Mouse (Mus musculus): ENCODE measurements around the gene Atp1b1. TPM values are rescaled to one million over a fixed set of nuclear protein-coding genes. Genes with fewer than 3 reads are reported as not detected.

The Atp1b1 gene
- polyA plus RNA-seq, 1 experiment from 2014 or later = 102 TPM

DNA sequence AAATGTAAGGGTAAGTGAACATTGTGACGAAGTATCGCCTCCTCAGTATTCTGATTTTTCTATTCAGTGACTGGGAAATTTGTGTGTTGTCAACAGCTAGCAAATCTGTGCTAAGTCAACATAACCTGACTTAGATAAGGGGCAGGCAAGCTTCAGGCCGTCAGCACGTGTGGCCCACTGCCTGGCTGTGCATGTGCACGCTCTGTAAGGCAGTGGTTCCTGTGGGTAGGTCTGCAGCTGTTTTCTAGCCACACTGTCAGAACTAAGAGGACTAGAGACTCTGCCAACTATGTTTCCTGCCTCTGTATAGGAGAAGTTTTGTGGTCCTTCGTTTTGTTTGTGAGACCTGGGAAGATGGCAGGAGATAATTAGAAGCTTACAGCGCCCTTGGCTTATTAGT is 31.9 kb downstream of the Atp1b1 start:
- Histone ChIP-seq H3K9ac (replicated peaks) (no peak overlapping the region), H3K4me1 (no peaks in the 10 kb centered on the region), H3K36me3 (no peaks in the 10 kb centered on the region), H3K27me3 (no peaks in the 10 kb centered on the region), H3K27ac (replicated peaks) (no peak overlapping the region), H3K4me2 (replicated peaks) (no peak overlapping the region), H3K4me3 (no peak overlapping the region), H3K9me3 (no peaks in the 10 kb centered on the region)
- ATAC-seq (replicated peaks) = no peak
- WGBS = 86% methylated on average over 7 of the region's 7 CpGs

GRCm38 (mm10) chr1:164420623-164421354 is 37.4 kb downstream of the Atp1b1 start:
- Histone ChIP-seq H3K27ac (replicated peaks) (no peak overlapping the region), H3K4me1 (no peaks in the 10 kb centered on the region), H3K36me3 (no peaks in the 10 kb centered on the region), H3K4me2 (replicated peaks) (no peak overlapping the region), H3K9me3 (no peaks in the 10 kb centered on the region), H3K9ac (replicated peaks) (no peak overlapping the region), H3K27me3 (no peaks in the 10 kb centered on the region), H3K4me3 (no peak overlapping the region)
- no peak for ATAC-seq (replicated peaks)
- WGBS = 93% methylated on average over 6 of the region's 6 CpGs

DNA sequence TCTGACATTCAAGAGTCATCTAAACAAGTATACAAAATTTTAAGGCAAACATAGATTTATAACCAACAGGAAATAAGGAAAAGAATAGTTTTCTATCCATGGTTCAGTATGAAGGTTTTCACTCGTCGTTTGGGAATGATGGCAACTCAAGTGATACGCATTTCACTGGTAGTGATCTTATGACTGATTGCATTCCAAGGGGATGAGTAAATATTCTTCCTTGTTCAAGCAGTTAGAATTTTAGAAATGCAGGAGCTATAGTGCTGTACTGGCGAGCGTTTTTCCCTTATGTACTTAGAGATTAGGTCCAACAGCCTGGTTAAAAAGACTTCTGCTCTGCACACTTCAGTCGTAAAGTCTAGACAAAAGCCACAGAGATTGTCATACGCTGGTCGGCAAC is 38.8 kb downstream of the Atp1b1 start:
- H3K9ac ChIP-seq (replicated peaks) = no peak overlapping the region
- H3K9me3 ChIP-seq = no peaks in the 10 kb centered on the region
- WGBS = 92% methylated on average over 8 of the region's 8 CpGs
- H3K27me3 ChIP-seq = no peaks in the 10 kb centered on the region
- H3K36me3 ChIP-seq = no peaks in the 10 kb centered on the region
- ATAC-seq (replicated peaks) = no peak
- H3K4me3 ChIP-seq = no peak overlapping the region
- H3K4me1 ChIP-seq = no peaks in the 10 kb centered on the region
- H3K4me2 ChIP-seq (replicated peaks) = no peak overlapping the region
- H3K27ac ChIP-seq (replicated peaks) = no peak overlapping the region

DNA sequence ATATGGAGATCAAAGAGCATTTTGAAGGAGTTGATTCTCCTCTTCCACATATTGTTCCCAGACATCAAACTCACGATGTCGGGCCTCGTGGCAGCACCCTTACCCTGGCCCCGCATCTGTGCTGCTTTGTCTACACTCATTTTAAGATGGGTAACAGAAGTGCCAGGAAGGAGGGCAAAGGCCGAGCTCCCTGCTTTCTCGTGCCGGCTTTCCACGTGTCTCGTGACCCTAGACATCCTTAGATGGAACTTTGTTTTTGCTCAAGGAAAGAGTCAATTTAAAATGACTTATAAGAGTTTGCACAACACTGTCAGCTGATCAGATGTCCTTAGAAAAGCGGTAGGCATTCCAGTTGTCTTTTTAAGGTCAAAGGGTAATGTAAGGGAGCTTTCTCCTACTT is 39.8 kb downstream of the Atp1b1 start:
- no peak for ATAC-seq (replicated peaks)
- no peaks in the 10 kb centered on the region for H3K36me3 ChIP-seq
- H3K4me3 ChIP-seq = no peak overlapping the region
- 88% methylated on average over 10 of the region's 10 CpGs for WGBS
- no peak overlapping the region for H3K4me2 ChIP-seq (replicated peaks)
- H3K4me1 ChIP-seq = no peaks in the 10 kb centered on the region
- H3K27ac ChIP-seq (replicated peaks) = no peak overlapping the region
- no peaks in the 10 kb centered on the region for H3K27me3 ChIP-seq
- H3K9me3 ChIP-seq = no peaks in the 10 kb centered on the region
- H3K9ac ChIP-seq (replicated peaks) = no peak overlapping the region

DNA sequence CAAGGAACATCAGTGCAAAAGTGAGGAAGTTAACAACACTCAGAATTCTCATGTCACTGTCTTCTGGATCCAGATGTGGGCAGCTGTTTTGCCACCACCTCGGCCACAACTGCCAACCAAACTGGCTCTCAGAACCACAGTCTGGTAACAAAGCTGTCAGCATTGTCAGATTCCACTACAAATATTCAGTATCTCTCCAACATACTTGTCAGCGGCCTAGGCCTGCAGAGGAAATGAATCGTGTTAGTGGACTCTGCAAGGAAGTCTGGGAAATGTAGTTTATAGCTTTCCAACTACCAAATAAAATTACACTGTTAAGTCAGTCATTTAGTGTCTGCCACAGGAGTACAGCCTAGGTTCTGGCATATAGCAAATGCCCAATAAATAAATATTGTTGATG is 40.6 kb downstream of the Atp1b1 start:
- no peak for ATAC-seq (replicated peaks)
- Histone ChIP-seq H3K4me3 (no peak overlapping the region), H3K27me3 (no peaks in the 10 kb centered on the region), H3K4me1 (no peaks in the 10 kb centered on the region), H3K27ac (replicated peaks) (no peak overlapping the region), H3K36me3 (no peaks in the 10 kb centered on the region), H3K4me2 (replicated peaks) (no peak overlapping the region), H3K9me3 (no peaks in the 10 kb centered on the region), H3K9ac (replicated peaks) (no peak overlapping the region)
- 85% methylated on average over 3 of the region's 3 CpGs for WGBS

DNA sequence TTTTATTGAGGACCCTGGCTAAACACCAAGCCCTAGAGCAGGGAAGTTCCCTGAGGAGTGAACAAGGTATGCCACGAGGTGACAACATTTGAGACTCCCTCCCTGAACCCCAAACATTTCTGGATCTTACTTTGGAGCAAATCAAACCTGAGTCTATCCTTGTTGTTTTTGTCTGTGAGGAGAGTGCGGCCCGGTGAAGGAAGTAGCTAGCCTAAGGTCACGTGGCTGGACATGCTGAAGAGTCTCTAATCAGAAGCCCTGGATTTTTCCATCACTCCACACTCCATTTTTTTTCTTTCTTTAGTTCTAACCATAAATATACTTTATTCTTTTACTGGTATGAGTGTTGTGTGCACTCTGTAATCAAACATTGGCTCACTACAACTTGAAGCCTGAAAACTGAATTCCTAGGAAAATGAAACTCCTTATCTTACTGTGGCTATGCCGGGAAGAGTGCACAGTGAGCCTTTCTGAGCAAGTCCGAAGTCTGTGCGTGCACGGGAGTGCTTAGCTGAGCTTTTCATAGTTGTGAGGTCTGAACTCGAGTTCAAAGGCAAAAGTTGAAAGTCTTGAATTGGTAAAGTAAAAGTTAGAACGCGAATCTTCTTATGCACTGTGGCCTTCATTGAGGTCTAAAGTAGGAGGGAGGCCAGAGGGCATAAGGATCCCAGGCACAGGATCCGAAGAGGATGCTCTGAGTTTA is 41.3 kb downstream of the Atp1b1 start:
- no peak overlapping the region for H3K27ac ChIP-seq (replicated peaks)
- 90% methylated on average over 12 of the region's 12 CpGs for WGBS
- H3K9ac ChIP-seq (replicated peaks) = no peak overlapping the region
- H3K36me3 ChIP-seq = no peaks in the 10 kb centered on the region
- no peaks in the 10 kb centered on the region for H3K4me1 ChIP-seq
- H3K27me3 ChIP-seq = no peaks in the 10 kb centered on the region
- H3K9me3 ChIP-seq = no peaks in the 10 kb centered on the region
- H3K4me2 ChIP-seq (replicated peaks) = no peak overlapping the region
- H3K4me3 ChIP-seq = no peak overlapping the region
- ATAC-seq (replicated peaks) = no peak

- Histone ChIP-seq H3K4me2 (replicated peaks) (no peak overlapping the region), H3K4me3 (no peak overlapping the region), H3K4me1 (no peaks in the 10 kb centered on the region), H3K9ac (replicated peaks) (no peak overlapping the region), H3K27me3 (no peaks in the 10 kb centered on the region), H3K36me3 (no peaks in the 10 kb centered on the region), H3K9me3 (no peaks in the 10 kb centered on the region), H3K27ac (replicated peaks) (no peak overlapping the region)
- WGBS = 83% methylated on average over 2 of the region's 2 CpGs
- no peak for ATAC-seq (replicated peaks)
These were observed 42.8 kb downstream of the Atp1b1 start for GRCm38 (mm10) chr1:164415347-164415751.

- Histone ChIP-seq H3K9me3 (no peaks in the 10 kb centered on the region), H3K27me3 (no peaks in the 10 kb centered on the region), H3K4me3 (no peak overlapping the region), H3K9ac (replicated peaks) (no peak overlapping the region), H3K27ac (replicated peaks) (no peak overlapping the region), H3K4me1 (0 out of 2 replicates have a peak, but pooled peaks cover 3% of the 10 kb centered on the region), H3K36me3 (no peaks in the 10 kb centered on the region), H3K4me2 (replicated peaks) (no peak overlapping the region)
- ATAC-seq (replicated peaks) = no peak
- WGBS = 95% methylated on average over 11 of the region's 11 CpGs
These were observed 44.5 kb downstream of the Atp1b1 start for GRCm38 (mm10) chr1:164413608-164414007.

- Histone ChIP-seq H3K9ac (replicated peaks) (no peak overlapping the region), H3K36me3 (no peaks in the 10 kb centered on the region), H3K27me3 (no peaks in the 10 kb centered on the region), H3K27ac (replicated peaks) (no peak overlapping the region), H3K4me1 (0 out of 2 replicates have a peak, but pooled peaks cover 4% of the 10 kb centered on the region), H3K4me2 (replicated peaks) (no peak overlapping the region), H3K4me3 (no peak overlapping the region), H3K9me3 (no peaks in the 10 kb centered on the region)
- 96% methylated on average over 9 of the region's 9 CpGs for WGBS
- ATAC-seq (replicated peaks) = no peak
These were observed 45.2 kb downstream of the Atp1b1 start for GRCm38 (mm10) chr1:164412906-164413305.

DNA sequence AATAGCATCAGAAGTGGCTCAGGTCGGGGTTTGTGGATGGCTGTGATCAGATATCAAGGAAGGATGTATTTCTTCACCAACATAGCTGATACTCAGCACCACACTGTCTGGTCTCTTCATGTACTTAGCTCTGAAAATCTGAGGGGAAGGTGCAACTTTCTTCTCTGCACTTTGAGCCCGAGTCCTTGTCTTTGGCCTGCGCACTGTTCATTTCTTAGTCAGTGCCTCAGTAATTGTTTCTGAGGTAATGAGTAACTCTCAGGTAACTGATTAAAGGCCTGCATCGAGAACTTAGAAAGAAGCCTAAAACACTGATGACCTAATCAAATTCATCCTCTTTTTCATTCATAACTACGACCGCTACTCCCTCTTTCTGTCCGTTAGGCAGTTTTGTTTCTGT is 46.8 kb downstream of the Atp1b1 start:
- no peak for ATAC-seq (replicated peaks)
- WGBS = 82% methylated on average over 7 of the region's 7 CpGs
- Histone ChIP-seq H3K36me3 (no peaks in the 10 kb centered on the region), H3K27ac (replicated peaks) (no peak overlapping the region), H3K4me2 (replicated peaks) (no peak overlapping the region), H3K27me3 (no peaks in the 10 kb centered on the region), H3K9ac (replicated peaks) (no peak overlapping the region), H3K4me3 (no peak overlapping the region), H3K9me3 (no peaks in the 10 kb centered on the region), H3K4me1 (0 out of 2 replicates have a peak, but pooled peaks cover 4% of the 10 kb centered on the region)

DNA sequence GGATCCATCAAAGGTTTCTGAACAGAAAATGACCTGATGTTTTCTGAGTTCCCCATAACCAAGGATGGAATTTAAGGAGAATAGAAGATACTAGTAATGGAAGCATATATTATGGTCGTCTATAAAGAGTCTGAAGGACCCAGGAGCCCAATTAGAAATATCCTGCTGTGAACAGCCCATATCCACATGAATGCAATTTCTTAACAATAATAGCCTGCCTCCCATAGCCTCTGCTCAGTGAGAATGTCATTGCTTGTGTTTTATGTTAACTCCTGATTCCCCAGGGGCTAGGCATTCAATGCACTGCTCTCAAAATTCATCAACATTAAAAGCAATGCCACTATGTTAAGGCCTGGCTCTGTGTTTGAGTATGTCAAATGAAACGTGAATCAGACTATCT is 49.5 kb downstream of the Atp1b1 start:
- Histone ChIP-seq H3K4me2 (replicated peaks) (no peak overlapping the region), H3K27ac (replicated peaks) (no peak overlapping the region), H3K4me3 (no peak overlapping the region), H3K9ac (replicated peaks) (no peak overlapping the region), H3K27me3 (no peaks in the 10 kb centered on the region), H3K4me1 (0 out of 2 replicates have a peak, but pooled peaks cover 4% of the 10 kb centered on the region), H3K36me3 (peaks cover 4% of the 10 kb centered on the region; the same call in 1 of the 2 replicates), H3K9me3 (no peaks in the 10 kb centered on the region)
- WGBS = 10% methylated on average over 2 of the region's 2 CpGs
- ATAC-seq (replicated peaks) = 0 out of 2 replicates have a peak, but pooled peaks have one; percentile 18

GRCm38 (mm10) chr1:164406506-164406905 is 51.6 kb downstream of the Atp1b1 start:
- no peak for ATAC-seq (replicated peaks)
- WGBS = 43% methylated on average over 5 of the region's 5 CpGs

More at GRCm38 (mm10) chr1:164406506-164406905, 51.6 kb downstream of the Atp1b1 start:
- H3K27me3 ChIP-seq = no peaks in the 10 kb centered on the region
- peaks cover 19% of the 10 kb centered on the region for H3K36me3 ChIP-seq
- H3K27ac ChIP-seq (replicated peaks) = no peak overlapping the region
- H3K4me2 ChIP-seq (replicated peaks) = no peak overlapping the region
- H3K4me3 ChIP-seq = no peak overlapping the region
- H3K9ac ChIP-seq (replicated peaks) = no peak overlapping the region
- 0 out of 2 replicates have a peak, but pooled peaks cover 3% of the 10 kb centered on the region for H3K9me3 ChIP-seq
- 0 out of 2 replicates have a peak, but pooled peaks cover 4% of the 10 kb centered on the region for H3K4me1 ChIP-seq
